Mouse (Mus musculus) cerebellum, adult 2 months (tissue): ENCODE results near the gene Zbtb22. TPM values are rescaled to one million over a fixed set of nuclear protein-coding genes. Genes with fewer than 3 reads are reported as not detected.
A peak's percentile ranks its signal among the peaks of the same experiment; 100 is the strongest.
"Not testable (repeated sequence)": the region's sequence is repeated elsewhere in the genome, so short reads cannot be mapped to it uniquely, and the experiment has no call there.

ENCODE experiments used
- DNase-seq, 2 experiments: peaks; one replicate each; pipeline ENCODE4 v3.0.0; 2021
- H3K27ac ChIP-seq: fragments of 200-500 bp; 2 replicates; pipeline ENCODE4 v1.5.1; 2012; ENCODE audit warnings: low read length, control low read depth, inconsistent platforms; ENCODE audit not compliant: insufficient read depth
- H3K27me3 ChIP-seq: fragments of 200-500 bp; 2 replicates; pipeline ENCODE4 v1.6.1; 2012; ENCODE audit warnings: inconsistent platforms, mild to moderate bottlenecking, low read length, moderate library complexity; ENCODE audit not compliant: control insufficient read depth, insufficient read depth
- H3K4me1 ChIP-seq: fragments of 200-500 bp; 2 replicates; pipeline ENCODE4 v1.6.1; 2011; ENCODE audit warnings: low read length; ENCODE audit not compliant: control insufficient read depth, insufficient read depth
- H3K4me3 ChIP-seq: fragments of 200-500 bp; replicated peaks from 2 replicates; pipeline ENCODE3; 2011; ENCODE audit warnings: mild to moderate bottlenecking, low read depth, low read length, control low read depth; ENCODE audit not compliant: insufficient read depth
- CTCF ChIP-seq: fragments of 200-500 bp; IDR thresholded peaks from 2 replicates; pipeline ENCODE4 v1.5.1; 2011; ENCODE audit warnings: low read depth, mild to moderate bottlenecking, control low read depth, low read length, moderate library complexity, borderline replicate concordance; ENCODE audit not compliant: insufficient read depth
- POLR2A ChIP-seq: fragments of 200-500 bp; IDR thresholded peaks from 2 replicates; pipeline ENCODE4 v1.6.1; 2011; ENCODE audit warnings: low read length, control low read depth, borderline replicate concordance; ENCODE audit not compliant: insufficient read depth
- WGBS: fragments of 180-500 bp; shearing (Covaris S2); methylation state at CpG from one replicate; pipeline ENCODE4 v1.1.7; 2018; 5-methylcytosine and 5-hydroxymethylcytosine counted together
- polyA plus RNA-seq: library from polyadenylated mRNA; depleted of rRNA; stranded (reverse); fragments of >200 nt; gene quantifications from 2 replicates; pipeline ENCODE4 v1.2.3, GENCODE M21; 2012

Gene Zbtb22
- polyA plus RNA-seq, 1 experiment: 33.4 TPM

GRCm38 (mm10) chr17:33891357-33891756 lies 24.3 kb upstream of the Zbtb22 start:
- 60% methylated on average over 2 of the region's 2 CpGs for WGBS
- TF ChIP-seq CTCF (no peak), POLR2A (no peak)
- Histone ChIP-seq H3K27me3 (no peaks in the 10 kb centered on the region), H3K4me1 (no peaks in the 10 kb centered on the region), H3K27ac (no peak overlapping the region), H3K4me3 (no peak overlapping the region)
- no peak for DNase-seq

DNA sequence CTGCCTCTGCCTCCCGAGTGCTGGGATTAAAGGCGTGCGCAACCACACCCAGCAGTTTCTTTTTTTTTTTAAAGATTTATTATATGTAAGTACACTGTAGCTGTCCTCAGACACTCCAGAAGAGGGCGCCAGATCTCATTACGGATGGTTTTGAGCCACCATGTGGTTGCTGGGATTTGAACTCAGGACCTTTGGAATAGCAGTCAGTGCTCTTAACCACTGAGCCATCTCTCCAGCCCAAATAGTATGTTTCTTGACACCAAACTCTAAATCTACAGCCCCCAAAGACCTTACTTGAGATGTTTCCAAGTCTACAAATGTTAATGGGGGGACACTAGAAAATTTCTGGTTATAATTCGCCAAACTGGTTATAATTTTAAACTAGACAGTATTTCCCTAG lies 23.8 kb upstream of the Zbtb22 start:
- not testable (repeated sequence) for H3K4me3 ChIP-seq, DNase-seq, H3K27ac ChIP-seq, H3K4me1 ChIP-seq, H3K27me3 ChIP-seq
- WGBS: 62% methylated on average over 6 of the region's 6 CpGs

DNA sequence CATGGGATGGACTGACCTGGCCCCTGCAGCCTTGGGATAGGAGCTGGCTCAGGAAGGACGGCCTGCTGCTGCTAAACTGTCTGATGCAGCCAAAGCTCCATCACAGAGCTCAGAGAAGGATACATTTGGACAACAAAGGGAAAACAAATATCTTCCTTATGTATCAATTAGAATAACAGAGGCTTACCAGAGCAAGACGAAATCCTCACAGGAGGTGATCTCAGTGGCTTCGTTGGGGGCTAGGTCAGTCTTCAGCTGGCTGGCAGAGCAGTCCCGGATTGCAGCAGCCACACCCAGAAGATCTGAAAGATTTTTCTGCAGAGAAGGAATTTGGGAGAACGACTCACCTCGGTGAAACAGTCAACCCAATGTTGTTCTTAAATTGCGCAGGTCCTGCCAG lies 23.3 kb upstream of the Zbtb22 start:
- H3K4me1 ChIP-seq: no peaks in the 10 kb centered on the region
- no peak for TF ChIP-seq CTCF
- no peak for TF ChIP-seq POLR2A
- no peak overlapping the region for H3K4me3 ChIP-seq
- no peak for DNase-seq
- WGBS: 13% methylated on average over 7 of the region's 7 CpGs
- no peaks in the 10 kb centered on the region for H3K27me3 ChIP-seq
- no peak overlapping the region for H3K27ac ChIP-seq

DNA sequence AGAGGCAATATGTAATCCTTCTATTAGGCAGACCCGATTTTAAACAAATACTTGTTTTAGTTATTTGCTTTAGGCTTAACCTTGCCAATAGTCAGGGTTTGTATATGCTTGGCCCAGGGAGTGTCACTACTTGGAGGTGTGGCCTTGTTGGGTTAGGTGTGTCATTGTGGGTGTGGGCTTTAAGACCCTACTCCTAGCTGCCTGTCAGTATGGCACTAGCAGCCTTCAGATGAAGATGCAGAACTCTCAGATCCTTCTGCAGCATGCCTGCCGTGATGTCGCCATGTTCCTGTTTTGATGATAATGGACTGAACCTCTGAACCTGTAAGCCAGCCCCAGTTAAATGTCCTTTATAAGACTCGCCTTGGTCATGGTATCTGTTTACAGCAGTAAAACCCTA lies 22.7 kb upstream of the Zbtb22 start:
- H3K4me1 ChIP-seq, H3K27me3 ChIP-seq: not testable (repeated sequence)
- WGBS: 83% methylated on average over 4 of the region's 4 CpGs

DNA sequence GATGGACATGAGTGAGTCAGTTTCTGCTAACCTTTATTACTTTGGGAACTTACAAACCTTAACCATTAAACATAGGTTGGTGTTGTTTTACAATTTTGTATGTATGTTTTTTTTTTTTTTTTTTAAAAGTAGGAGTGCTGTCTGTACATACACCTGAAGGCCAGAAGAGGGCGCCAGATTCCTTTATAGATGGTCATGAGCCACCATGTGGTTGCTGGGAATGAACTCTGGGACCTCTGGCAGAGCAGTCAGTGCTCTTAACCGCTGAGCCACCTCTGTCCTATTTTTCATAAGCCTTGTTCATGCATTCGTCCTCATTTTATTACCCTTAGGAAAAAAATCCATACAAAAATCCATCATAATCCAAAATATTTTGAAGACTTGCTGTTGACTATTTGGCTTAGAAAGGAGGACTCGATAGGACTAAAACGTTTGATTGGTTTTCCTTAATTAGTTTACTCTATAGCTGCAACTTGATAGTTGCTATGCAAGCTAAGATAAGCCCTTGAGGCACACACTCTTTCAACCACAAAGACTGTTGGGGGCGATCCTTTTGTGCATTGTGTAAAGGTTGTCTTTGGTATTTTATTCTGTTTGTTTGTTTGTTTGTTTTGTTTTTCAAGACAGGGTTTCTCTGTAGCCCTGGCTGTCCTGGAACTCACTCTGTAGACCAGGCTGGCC lies 18.4 kb upstream of the Zbtb22 start:
- WGBS: 46% methylated on average over 6 of the region's 6 CpGs
- no peak for DNase-seq
- TF ChIP-seq CTCF: peak; percentile 60
- no peak for TF ChIP-seq POLR2A
- Histone ChIP-seq H3K4me3 (no peak overlapping the region), H3K27ac (no peak overlapping the region), H3K27me3 (no peaks in the 10 kb centered on the region), H3K4me1 (no peaks in the 10 kb centered on the region)

More for the DNA sequence above, 22.7 kb upstream of the Zbtb22 start:
- H3K4me3 ChIP-seq, H3K27ac ChIP-seq, DNase-seq: not testable (repeated sequence)

DNA sequence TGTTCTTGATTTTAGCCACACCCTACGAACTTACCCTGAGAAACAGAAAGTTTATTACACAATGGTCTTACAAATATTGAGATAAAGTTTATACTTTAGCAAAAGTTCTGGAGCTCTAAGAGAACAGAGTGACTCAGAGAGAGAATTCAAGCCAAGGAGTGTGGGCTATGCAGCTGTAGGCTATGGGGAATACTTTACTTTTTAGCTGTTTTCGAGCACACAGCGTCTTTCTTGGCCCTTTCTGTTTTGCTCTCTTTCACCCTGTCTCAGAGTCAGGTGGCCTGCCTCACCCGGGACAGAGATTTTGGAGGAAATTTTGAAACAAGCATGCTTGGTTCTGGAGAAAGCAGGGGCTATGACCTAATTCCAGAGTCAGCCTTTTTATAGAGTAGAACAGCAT lies 17.5 kb upstream of the Zbtb22 start:
- not testable (repeated sequence) for H3K4me1 ChIP-seq, DNase-seq, H3K27me3 ChIP-seq, H3K4me3 ChIP-seq, H3K27ac ChIP-seq
- WGBS: 83% methylated on average over 4 of the region's 4 CpGs

DNA sequence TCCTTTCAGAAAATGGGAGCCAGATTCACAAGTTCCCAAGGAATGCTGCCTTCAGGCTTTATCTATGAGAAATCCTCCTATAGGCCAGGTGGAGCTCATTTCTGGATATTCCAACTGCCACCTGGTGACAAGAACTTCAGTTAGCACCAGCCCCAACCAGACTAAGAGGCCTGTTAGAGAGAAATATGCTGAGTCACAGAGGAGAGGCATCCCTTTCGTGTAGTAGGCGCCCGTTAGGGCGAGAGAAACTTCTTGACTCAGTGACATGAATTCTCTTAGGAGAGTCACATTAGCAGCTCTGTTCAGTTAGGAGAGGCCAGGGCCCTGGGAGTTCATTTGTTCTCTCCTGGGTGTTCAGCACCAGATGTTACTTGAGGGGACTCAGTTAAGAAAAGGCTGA lies 16.1 kb upstream of the Zbtb22 start:
- WGBS: 71% methylated on average over 4 of the region's 4 CpGs
- TF ChIP-seq CTCF (no peak), POLR2A (no peak)
- no peaks in the 10 kb centered on the region for H3K27me3 ChIP-seq
- no peaks in the 10 kb centered on the region for H3K4me1 ChIP-seq
- H3K4me3 ChIP-seq: no peak overlapping the region
- H3K27ac ChIP-seq: no peak overlapping the region
- DNase-seq: no peak

GRCm38 (mm10) chr17:33900281-33900988 lies 15.3 kb upstream of the Zbtb22 start:
- WGBS: 36% methylated on average over 7 of the region's 7 CpGs
- Histone ChIP-seq H3K27ac (no peak overlapping the region), H3K27me3 (no peaks in the 10 kb centered on the region), H3K4me3 (no peak overlapping the region), H3K4me1 (no peaks in the 10 kb centered on the region)
- peak in 1 of 2 experiments; percentile 37 for DNase-seq
- no peak for TF ChIP-seq POLR2A
- no peak for TF ChIP-seq CTCF

GRCm38 (mm10) chr17:33900989-33901314 lies 14.8 kb upstream of the Zbtb22 start:
- no peaks in the 10 kb centered on the region for H3K4me1 ChIP-seq
- no peaks in the 10 kb centered on the region for H3K27me3 ChIP-seq
- no peak for DNase-seq
- TF ChIP-seq POLR2A: no peak
- TF ChIP-seq CTCF: no peak
- H3K4me3 ChIP-seq: no peak overlapping the region
- 72% methylated on average over 4 of the region's 4 CpGs for WGBS
- H3K27ac ChIP-seq: no peak overlapping the region
